Mouse (Mus musculus) forebrain, embryonic 12.5 days (tissue): Measurements from ENCODE around the gene AL732309.1. TPM values are rescaled to one million over a fixed set of nuclear protein-coding genes. Genes with fewer than 3 reads are reported as not detected.

Experiments used
- ATAC-seq: fragments of 200-750 bp; cut with Nextera tagmentation; 2 replicates; pipeline ENCODE4 v1.8.0; 2017; ENCODE audit warnings: moderate TSS enrichment; ENCODE audit not compliant: low FRiP score
- H3K27ac ChIP-seq: fragments of 300-500 bp; sonication (generic); 2 replicates; pipeline ENCODE4 v1.5.1; 2016; ENCODE audit warnings: mild to moderate bottlenecking
- H3K27me3 ChIP-seq: fragments of 300-500 bp; sonication (generic); 2 replicates; pipeline ENCODE4 v1.6.1; 2016; ENCODE audit warnings: mild to moderate bottlenecking
- H3K36me3 ChIP-seq: fragments of 300-500 bp; sonication (generic); replicated peaks from 2 replicates; pipeline ENCODE4 v1.6.1; 2016; ENCODE audit warnings: mild to moderate bottlenecking
- H3K4me1 ChIP-seq: fragments of 300-500 bp; sonication (generic); 2 replicates; pipeline ENCODE4 v1.6.1; 2016
- H3K4me2 ChIP-seq: fragments of 300-500 bp; sonication (generic); 2 replicates; pipeline ENCODE4 v1.6.1; 2016; ENCODE audit warnings: mild to moderate bottlenecking, moderate library complexity
- H3K4me3 ChIP-seq: fragments of 300-500 bp; sonication (generic); replicated peaks from 2 replicates; pipeline ENCODE4 v1.5.1; 2016; ENCODE audit warnings: mild to moderate bottlenecking
- H3K9ac ChIP-seq: fragments of 300-500 bp; sonication (generic); 2 replicates; pipeline ENCODE4 v1.6.1; 2016; ENCODE audit warnings: mild to moderate bottlenecking
- H3K9me3 ChIP-seq: fragments of 300-500 bp; sonication (generic); 2 replicates; pipeline ENCODE4 v1.6.1; 2016
- WGBS: fragments of 180-500 bp; shearing (Covaris S2); methylation state at CpG from one replicate; pipeline ENCODE4 v1.1.7; 2016; 5-methylcytosine and 5-hydroxymethylcytosine counted together
- polyA plus RNA-seq: library from polyadenylated mRNA; unstranded; fragments of >200 nt; fragmentation: Nextera tagmentation; extraction: Ambion mirVana; gene quantifications from 2 replicates; pipeline ENCODE4 v1.2.1, GENCODE M21; 2016

The AL732309.1 gene
- polyA plus RNA-seq, 1 experiment from 2014 or later = 6.0 TPM

DNA sequence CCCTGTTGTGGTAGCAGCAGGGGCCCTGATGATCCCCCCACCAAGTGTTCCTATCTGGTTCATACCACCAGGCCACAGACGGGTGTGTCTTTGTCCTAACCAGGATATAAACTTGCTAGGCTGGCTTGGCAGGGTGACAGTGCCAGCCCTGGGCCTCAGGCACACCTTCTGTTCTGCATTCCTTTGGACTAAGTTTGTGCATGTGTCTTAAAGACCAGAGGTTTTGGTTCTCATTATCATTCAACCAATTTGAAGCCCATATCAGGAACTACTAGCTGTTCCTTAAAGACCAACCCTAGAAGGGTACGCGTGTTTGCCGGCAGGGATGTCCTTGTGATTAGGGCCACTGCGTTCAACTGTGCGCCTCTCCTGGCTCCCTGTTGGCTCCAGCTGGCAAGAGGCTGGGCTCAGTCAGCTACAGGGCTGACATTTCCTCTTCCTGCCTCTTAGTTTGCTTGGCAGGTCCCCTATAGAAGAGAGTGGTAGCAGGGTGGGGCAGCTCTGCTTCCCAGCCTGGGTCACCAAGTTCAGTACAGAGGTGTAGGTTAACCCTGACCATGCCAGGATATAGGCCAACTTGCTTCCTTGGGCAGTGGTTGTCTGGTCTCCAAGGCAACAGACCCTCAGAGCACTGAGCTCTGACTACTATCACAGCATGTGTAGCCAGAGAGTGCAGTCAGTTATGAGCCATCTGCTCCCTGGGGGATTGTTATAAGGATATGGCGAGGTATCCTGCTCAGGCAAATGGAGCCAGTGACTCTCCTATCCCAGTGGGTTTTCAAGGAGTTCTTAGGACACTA, 40.4 kb upstream of the AL732309.1 start:
- Histone ChIP-seq H3K36me3 (peaks cover 46% of the 10 kb centered on the region), H3K27me3 (peaks cover 55% of the 10 kb centered on the region), H3K4me3 (no peak overlapping the region), H3K4me1 (peaks cover 13% of the 10 kb centered on the region), H3K9ac (no peak overlapping the region), H3K9me3 (no peaks in the 10 kb centered on the region), H3K27ac (no peak overlapping the region), H3K4me2 (no peak overlapping the region)
- WGBS = 56% methylated on average over 7 of the region's 7 CpGs
- no peak for ATAC-seq

DNA sequence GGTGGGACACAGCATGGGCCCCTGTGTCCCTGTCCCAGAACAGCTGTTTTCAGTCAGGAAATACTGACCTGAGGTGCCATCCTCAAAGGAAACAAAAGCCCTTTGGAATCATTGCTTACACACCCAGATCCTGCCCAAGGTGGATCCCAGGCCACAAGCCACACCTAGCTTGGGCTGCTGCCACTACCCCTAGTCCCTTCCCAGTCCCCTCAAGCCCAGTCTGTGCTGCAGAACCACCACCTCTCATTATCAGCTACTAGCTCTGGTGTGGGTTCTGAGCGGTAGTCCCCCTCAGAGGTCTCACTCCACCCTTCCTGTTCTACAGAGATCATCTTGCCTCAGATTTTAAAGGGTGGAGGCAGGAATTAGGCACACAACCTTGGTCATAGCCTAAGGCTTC, 39.7 kb upstream of the AL732309.1 start:
- no peak overlapping the region for H3K9ac ChIP-seq
- WGBS = 92% methylated on average over 1 of the region's 1 CpGs
- no peak overlapping the region for H3K4me2 ChIP-seq
- H3K4me1 ChIP-seq = 0 out of 2 replicates have a peak, but pooled peaks cover 12% of the 10 kb centered on the region
- peaks cover 48% of the 10 kb centered on the region for H3K27me3 ChIP-seq
- no peak overlapping the region for H3K27ac ChIP-seq
- H3K36me3 ChIP-seq = peaks cover 51% of the 10 kb centered on the region
- no peaks in the 10 kb centered on the region for H3K9me3 ChIP-seq
- H3K4me3 ChIP-seq = no peak overlapping the region
- no peak for ATAC-seq

DNA sequence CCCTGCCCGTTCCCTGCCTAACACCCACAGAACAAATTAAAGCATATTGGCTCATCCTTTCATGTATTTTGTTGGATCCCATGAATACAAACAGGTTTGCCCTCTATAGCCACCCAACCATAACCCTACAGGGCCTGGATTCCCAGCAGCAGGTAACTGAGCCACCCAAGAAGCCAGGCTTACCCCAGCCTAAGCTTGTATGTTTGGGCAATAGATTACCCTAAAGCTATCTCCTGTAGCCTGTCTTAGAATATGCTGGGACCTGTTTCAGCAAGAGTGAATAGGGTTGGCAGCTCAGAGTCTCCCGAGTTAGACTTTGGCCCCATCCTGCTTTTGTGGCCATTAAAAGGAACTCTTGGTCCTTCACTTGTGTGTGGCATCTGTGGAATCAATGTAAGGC, 38.9 kb upstream of the AL732309.1 start:
- peaks cover 40% of the 10 kb centered on the region for H3K27me3 ChIP-seq
- H3K4me3 ChIP-seq = no peak overlapping the region
- H3K27ac ChIP-seq = no peak overlapping the region
- ATAC-seq = no peak
- H3K4me2 ChIP-seq = no peak overlapping the region
- H3K9ac ChIP-seq = no peak overlapping the region
- no peaks in the 10 kb centered on the region for H3K9me3 ChIP-seq
- 0 out of 2 replicates have a peak, but pooled peaks cover 8% of the 10 kb centered on the region for H3K4me1 ChIP-seq
- H3K36me3 ChIP-seq = peaks cover 59% of the 10 kb centered on the region
- 92% methylated on average over 2 of the region's 2 CpGs for WGBS

DNA sequence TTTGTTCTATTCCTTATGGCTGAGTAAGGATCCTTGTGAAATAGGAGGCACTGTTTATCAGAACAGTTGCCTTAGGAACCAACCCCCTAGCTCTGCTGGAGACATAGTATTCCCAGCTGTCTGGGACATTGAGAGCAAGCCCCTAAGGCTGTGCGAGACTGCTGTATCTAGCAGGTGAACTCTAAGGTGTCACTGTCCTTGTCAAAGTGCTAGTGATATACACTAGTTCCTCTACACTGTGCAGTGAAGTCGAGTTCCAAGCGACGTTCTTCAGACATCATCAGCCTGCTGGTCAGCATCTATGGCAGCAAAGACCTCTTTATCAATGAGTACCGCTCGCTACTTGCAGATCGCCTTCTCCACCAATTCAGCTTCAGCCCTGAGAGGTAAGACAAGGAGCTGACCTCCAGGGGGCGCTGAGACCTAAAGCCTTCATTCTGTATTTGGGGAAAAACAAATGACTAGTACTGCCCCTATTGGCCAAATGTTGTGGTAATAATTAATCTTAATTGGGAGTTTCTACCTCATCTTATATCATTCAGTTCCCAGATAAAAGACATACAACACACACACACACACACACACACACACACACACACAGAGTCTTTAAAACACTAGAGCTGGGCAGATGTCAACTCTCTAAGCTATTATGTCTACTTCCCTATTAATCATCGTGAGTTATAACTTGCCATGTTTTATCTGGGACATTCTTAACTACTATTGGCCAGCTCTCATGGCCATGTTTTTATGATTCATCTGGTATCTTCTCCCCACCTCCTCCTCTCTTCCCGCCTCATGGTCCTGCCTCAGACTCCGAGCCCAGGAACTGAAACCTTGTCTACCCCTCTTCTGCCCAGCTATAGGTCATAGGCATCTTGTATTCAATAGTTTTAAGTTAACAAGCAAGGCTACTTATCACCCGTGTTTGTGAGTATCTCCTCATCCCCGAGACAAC, 32.5 kb upstream of the AL732309.1 start:
- H3K9me3 ChIP-seq = no peaks in the 10 kb centered on the region
- 0 out of 2 replicates have a peak, but pooled peaks have one; percentile 44 for ATAC-seq
- peaks cover 96% of the 10 kb centered on the region for H3K36me3 ChIP-seq
- peaks cover under 1% of the 10 kb centered on the region; the same call in 1 of the 2 replicates for H3K4me1 ChIP-seq
- no peaks in the 10 kb centered on the region for H3K27me3 ChIP-seq
- H3K27ac ChIP-seq = no peak overlapping the region
- H3K9ac ChIP-seq = no peak overlapping the region
- no peak overlapping the region for H3K4me3 ChIP-seq
- H3K4me2 ChIP-seq = no peak overlapping the region
- WGBS = 58% methylated on average over 13 of the region's 13 CpGs

DNA sequence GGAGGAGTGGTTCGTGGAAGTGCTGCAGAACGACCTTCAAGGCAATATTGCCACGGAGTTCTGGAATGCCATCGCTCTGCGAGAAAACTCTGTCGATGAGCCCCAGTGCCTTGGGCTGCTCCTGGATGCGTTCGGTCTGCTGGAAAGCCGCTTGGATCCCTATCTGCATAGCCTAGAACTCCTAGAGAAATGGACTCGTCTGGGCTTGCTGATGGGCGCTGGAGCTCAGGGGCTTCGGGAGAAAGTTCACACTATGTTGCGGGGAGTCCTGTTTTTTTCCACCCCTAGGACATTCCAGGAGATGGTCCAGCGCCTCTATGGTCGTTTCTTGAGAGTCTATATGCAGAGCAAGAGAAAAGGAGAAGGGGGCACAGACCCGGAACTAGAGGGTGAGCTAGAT, 26.3 kb upstream of the AL732309.1 start:
- WGBS = 39% methylated on average over 16 of the region's 16 CpGs
- H3K36me3 ChIP-seq = peaks cover 76% of the 10 kb centered on the region
- no peaks in the 10 kb centered on the region for H3K9me3 ChIP-seq
- H3K9ac ChIP-seq = peak overlapping the region; percentile 90
- H3K27ac ChIP-seq = no peak overlapping the region
- peaks cover 29% of the 10 kb centered on the region for H3K4me1 ChIP-seq
- peak overlapping the region; percentile 73 for H3K4me3 ChIP-seq
- H3K4me2 ChIP-seq = peak overlapping the region; percentile 93
- ATAC-seq = no peak
- H3K27me3 ChIP-seq = no peaks in the 10 kb centered on the region

DNA sequence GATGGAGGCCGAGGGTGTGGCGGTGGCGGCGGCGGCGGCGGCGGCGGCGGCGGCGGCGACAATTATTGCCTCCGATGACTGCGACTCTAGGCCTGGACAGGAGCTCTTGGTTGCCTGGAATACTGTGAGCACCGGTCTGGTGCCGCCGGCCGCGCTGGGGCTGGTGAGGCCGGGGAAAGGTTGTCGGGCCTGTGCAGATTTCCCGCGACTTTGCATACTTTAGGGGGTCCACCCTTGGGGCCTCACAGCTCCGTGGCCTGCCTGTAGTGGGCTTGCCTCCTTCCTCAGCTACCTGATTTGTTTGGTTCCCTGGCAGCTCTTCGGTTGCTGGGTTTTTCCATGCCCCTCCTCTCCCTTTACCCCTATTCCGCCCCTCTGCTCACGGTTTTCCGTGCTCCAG, 25.9 kb upstream of the AL732309.1 start:
- peak overlapping the region; percentile 90 for H3K9ac ChIP-seq
- no peaks in the 10 kb centered on the region for H3K27me3 ChIP-seq
- peak; percentile 68; the same call in 1 of the 2 replicates for ATAC-seq
- no peaks in the 10 kb centered on the region for H3K9me3 ChIP-seq
- 1% methylated on average over 29 of the region's 29 CpGs for WGBS
- no peak overlapping the region for H3K27ac ChIP-seq
- peak overlapping the region; percentile 73 for H3K4me3 ChIP-seq
- H3K4me2 ChIP-seq = peak overlapping the region; percentile 93
- H3K4me1 ChIP-seq = peaks cover 30% of the 10 kb centered on the region
- peaks cover 76% of the 10 kb centered on the region for H3K36me3 ChIP-seq

DNA sequence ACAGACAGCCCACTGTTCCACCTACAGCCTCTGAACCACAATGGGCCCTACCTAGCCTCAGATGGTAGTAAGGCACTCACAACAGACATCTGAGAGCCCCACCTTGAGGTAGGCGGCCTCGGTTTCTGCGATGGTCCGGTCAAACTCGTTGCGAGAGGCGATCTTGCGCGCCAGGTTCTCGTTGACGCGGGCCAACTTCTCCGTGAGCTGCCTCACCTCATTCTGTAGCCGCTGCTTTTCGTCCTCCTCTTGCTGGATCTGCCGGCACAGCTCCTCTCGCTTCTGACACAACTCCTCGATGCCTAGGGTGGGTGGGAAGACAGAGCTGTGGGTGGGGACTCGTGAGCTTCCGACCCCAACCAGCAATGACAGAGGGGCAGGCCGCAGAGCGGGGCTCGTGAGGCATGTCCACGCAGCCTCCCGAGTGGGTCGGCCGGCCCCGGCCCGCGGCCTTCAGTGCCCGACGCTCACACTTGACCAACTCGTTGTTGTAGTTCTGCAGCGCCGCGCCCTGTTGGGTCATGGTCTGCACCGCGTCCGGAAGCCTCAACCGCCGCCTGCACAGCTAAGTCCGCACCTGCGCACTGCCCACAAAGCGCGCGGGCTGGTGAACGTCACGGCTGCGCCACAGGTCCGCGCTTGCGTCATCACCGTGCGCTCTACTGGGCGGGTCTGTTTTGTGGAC, 25.3 kb upstream of the AL732309.1 start, which contains the start of the genes Ssna1 and Anapc2:
Gene Ssna1, minus strand, starts transcription at position 612 of the 685 bp plus-strand sequence.
Gene Anapc2, plus strand, starts transcription at position 652 of the 685 bp plus-strand sequence.
- WGBS = under 1% methylated on average over 52 of the region's 55 CpGs
- Histone ChIP-seq H3K9me3 (no peaks in the 10 kb centered on the region), H3K36me3 (peaks cover 70% of the 10 kb centered on the region), H3K9ac (peak within 1 kb of the TSS; percentile 90), H3K4me2 (peak within 1 kb of the TSS; percentile 93), H3K27ac (peak within 1 kb of the TSS; percentile 80), H3K4me1 (peaks cover 35% of the 10 kb centered on the region), H3K27me3 (no peaks in the 10 kb centered on the region), H3K4me3 (peak within 1 kb of the TSS; percentile 73)
- ATAC-seq = peak; percentile 98

DNA sequence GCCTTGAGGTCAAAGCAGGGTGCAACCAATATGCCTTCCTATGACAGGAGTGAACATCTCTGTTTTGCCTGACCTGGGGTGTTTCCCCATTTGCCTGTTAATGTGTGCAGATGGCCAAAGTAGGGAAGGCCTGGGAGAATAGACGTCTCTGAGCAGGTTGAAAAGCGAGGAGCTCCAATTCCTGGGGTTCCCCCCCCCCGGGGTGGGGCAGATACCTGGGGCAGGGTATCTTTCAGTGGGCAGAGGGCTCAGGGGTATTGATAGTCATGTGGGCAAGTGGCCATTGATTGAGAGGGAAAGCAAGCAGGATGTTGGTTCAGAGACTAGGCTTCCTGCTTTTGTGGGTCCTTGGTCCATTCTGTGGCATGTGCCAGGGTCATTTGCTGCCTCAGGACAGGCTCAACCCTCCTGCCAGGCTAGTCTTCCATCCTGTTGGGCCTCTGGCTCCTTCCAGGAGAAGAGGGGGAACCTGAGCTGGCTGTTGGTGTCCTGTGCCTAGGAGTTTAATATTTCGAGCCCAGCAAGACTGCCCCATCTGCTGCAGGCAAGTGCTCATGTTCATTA, 21.2 kb upstream of the AL732309.1 start:
- H3K9ac ChIP-seq = no peak overlapping the region
- H3K36me3 ChIP-seq = peaks cover 34% of the 10 kb centered on the region
- peaks cover 23% of the 10 kb centered on the region for H3K27me3 ChIP-seq
- no peak for ATAC-seq
- H3K9me3 ChIP-seq = no peaks in the 10 kb centered on the region
- H3K4me3 ChIP-seq = no peak overlapping the region
- peaks cover 59% of the 10 kb centered on the region for H3K4me1 ChIP-seq
- WGBS = 80% methylated on average over 4 of the region's 4 CpGs
- no peak overlapping the region for H3K27ac ChIP-seq
- no peak overlapping the region for H3K4me2 ChIP-seq

DNA sequence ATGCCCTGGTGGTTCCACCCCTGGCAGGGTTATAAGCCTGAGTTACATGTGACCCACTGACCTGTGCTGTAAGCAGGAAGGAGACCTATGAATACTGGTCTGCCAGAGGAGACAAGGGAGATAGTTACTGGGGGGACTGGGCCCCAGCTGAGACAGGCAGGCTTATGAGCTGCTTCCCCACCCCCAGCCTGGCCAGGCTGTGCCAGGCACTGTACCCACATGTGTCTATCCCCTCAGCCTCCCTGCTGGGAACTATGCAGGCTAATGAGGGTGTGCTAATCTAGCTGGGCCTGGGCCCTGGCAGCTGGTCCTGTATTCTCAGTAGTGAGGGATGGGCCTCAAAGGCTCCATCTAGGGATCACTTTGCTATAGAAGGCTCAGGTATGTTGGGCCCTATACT, 20.6 kb upstream of the AL732309.1 start:
- no peak for ATAC-seq
- Histone ChIP-seq H3K9ac (no peak overlapping the region), H3K4me1 (peaks cover 59% of the 10 kb centered on the region)

DNA sequence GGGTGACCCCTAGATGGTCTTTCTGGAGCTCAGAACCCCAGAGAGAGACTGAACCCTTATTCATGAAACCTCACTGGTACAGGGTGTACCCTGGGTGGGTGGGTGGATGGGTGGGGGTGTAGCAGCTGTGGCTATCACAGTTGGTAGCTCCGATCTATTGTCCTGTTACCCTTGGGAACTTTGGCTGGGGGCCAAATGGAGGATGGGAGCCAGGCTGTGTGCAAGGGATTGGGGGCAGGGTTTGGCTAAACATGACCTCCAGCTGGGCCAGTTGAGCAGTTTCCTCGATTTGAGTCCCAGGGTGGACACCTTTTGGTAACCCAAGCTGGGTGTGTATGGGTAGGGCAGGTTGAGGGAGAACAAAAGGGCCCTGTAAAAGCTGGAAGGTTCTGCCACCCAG, 20.1 kb upstream of the AL732309.1 start:
- Histone ChIP-seq H3K4me1 (peaks cover 62% of the 10 kb centered on the region), H3K4me3 (no peak overlapping the region), H3K9ac (no peak overlapping the region), H3K4me2 (0 out of 2 replicates have a peak overlapping the region, but pooled peaks have one; percentile 13), H3K27ac (0 out of 2 replicates have a peak overlapping the region, but pooled peaks have one; percentile 19), H3K36me3 (peaks cover 34% of the 10 kb centered on the region), H3K27me3 (peaks cover 24% of the 10 kb centered on the region), H3K9me3 (no peaks in the 10 kb centered on the region)
- ATAC-seq = no peak
- WGBS = 64% methylated on average over 2 of the region's 2 CpGs

More for the DNA sequence above, 20.6 kb upstream of the AL732309.1 start:
- Histone ChIP-seq H3K4me2 (no peak overlapping the region), H3K27ac (0 out of 2 replicates have a peak overlapping the region, but pooled peaks have one; percentile 19), H3K36me3 (peaks cover 34% of the 10 kb centered on the region), H3K4me3 (no peak overlapping the region), H3K9me3 (no peaks in the 10 kb centered on the region), H3K27me3 (peaks cover 24% of the 10 kb centered on the region)

DNA sequence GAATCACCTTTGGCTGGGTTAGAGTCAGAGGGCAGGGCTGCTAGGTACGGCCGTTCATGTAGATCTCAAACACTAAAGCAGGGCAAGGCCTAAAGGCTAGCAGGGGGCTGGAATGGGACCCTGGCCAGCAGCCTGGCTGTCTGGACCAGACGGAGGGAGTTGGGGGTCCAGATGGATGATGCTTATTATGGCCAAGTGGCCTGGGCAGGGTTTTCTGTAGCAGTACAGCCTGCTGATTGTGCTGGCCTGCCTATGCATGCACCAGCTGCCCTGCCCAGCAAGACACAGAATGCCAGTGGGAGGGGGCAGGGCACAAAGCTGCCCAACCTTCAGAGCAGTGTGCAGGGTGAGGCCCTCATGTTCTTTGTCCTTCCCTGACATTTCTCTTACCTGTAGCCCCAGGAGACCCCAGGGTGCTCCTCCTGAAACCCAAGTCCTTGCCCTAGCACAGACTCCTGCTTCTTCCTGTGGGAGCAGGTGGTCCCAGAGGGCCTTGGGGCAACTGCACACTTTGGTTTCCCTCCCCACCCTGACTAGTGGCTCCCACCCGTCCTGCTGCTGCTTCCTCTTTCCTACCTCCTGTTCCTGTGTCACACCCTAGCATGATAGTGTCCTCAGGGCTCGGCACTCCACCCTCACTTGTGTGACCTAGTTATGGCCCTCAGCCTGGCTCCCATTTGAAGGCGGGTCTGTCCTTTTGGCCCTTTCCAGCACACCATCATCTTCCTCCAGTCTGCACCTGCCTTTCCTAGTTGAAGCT, 19.4 kb upstream of the AL732309.1 start:
- Histone ChIP-seq H3K36me3 (peaks cover 33% of the 10 kb centered on the region), H3K9me3 (no peaks in the 10 kb centered on the region), H3K4me1 (peaks cover 56% of the 10 kb centered on the region), H3K4me2 (peak overlapping the region; percentile 13; the same call in 1 of the 2 replicates), H3K27ac (no peak overlapping the region), H3K27me3 (peaks cover 24% of the 10 kb centered on the region), H3K9ac (0 out of 2 replicates have a peak overlapping the region, but pooled peaks have one; percentile 25), H3K4me3 (no peak overlapping the region)
- WGBS = 75% methylated on average over 6 of the region's 6 CpGs
- no peak for ATAC-seq
